Mouse (Mus musculus) adrenal gland (tissue): Measurements from ENCODE around the gene Ang2.

Experiments used
- intact Hi-C: fragments of 180-260 bp; cut with DNase I; formaldehyde crosslinking; loops from one replicate; pipeline ENCODE4 v1.15.1; 2025

Gene Ang2

GRCm38 (mm10) chr14:51152249-51152870 lies 46.6 kb downstream of the Ang2 start:
- intact Hi-C loops, result no loop called here

- intact Hi-C loops, result no loop called here
These were observed 48.6 kb downstream of the Ang2 start for GRCm38 (mm10) chr14:51150206-51150831.

- intact Hi-C loops, result no loop called here
These were observed 49.8 kb downstream of the Ang2 start for GRCm38 (mm10) chr14:51149164-51149563.

GRCm38 (mm10) chr14:51148006-51148405 lies 50.9 kb downstream of the Ang2 start:
- intact Hi-C loops, result no loop called here

GRCm38 (mm10) chr14:51146685-51147084 lies 52.3 kb downstream of the Ang2 start, which contains the start of gene Rnase1:
Rnase1 (minus strand) TSS chr14:51146785.
- intact Hi-C loops, result no loop called here

- intact Hi-C loops, result no loop called here
These were observed 53.4 kb downstream of the Ang2 start for GRCm38 (mm10) chr14:51145521-51145920.
